Mouse (Mus musculus): ENCODE measurements around the gene Krt88. TPM values are rescaled to one million over a fixed set of nuclear protein-coding genes. Genes with fewer than 3 reads are reported as not detected.

The Krt88 gene
- polyA plus RNA-seq, 1 experiment from 2014 or later, result not detected

- no peak overlapping the region for H3K4me3 ChIP-seq
- no peak overlapping the region for H3K27ac ChIP-seq
- WGBS, result 77% methylated on average over 11 of the region's 11 CpGs
- H3K27me3 ChIP-seq, result no peaks in the 10 kb centered on the region; the same call in 1 of the 2 replicates
- no peaks in the 10 kb centered on the region for H3K9me3 ChIP-seq
- H3K4me2 ChIP-seq, result no peak overlapping the region
- no peak overlapping the region for H3K9ac ChIP-seq
- H3K4me1 ChIP-seq (replicated peaks), result no peaks in the 10 kb centered on the region
- H3K36me3 ChIP-seq, result no peaks in the 10 kb centered on the region
- ATAC-seq (ENCODE audit: low FRiP score), result no peak
Observed at GRCm38 (mm10) chr15:101446572-101446971, 972 bp upstream of the Krt88 start.

DNA sequence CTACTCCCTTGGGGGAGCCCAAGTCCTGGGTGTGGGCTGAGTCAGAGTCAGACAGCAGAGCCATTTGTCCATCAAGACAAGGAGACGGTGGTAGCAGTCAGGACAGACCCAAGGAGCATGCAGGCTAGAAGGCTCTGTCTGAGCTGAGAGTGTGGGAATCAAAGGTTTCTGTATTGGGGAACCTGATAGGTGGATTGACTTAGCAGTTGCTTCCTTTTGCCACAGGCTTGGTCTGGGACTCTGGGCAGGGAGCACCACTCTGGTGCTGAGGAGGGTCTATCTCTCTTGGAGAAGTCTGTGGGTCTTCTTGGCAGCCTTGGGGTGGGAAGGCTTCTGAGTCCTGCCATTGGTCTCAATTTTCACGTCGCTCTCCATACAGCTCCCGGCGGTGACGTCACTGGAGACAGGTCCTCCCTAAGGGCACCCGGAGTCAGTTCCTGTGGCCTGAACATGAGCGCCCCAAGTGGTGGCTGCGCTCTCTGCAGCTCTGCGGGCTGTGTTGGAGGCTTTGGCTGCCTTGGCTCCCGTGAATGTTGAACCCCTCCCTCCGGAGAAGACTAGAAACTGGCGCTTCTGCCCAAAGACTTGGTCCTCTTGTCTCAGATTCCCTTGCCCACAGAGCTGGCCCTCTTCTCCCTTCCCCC lies 5.7 kb downstream of the Krt88 start:
- H3K4me2 ChIP-seq, result peak overlapping the region; percentile 26; the same call in 1 of the 2 replicates
- no peaks in the 10 kb centered on the region for H3K9me3 ChIP-seq
- 6% methylated on average over 13 of the region's 13 CpGs for WGBS
- H3K27me3 ChIP-seq, result peaks cover 3% of the 10 kb centered on the region; the same call in 1 of the 2 replicates
- H3K36me3 ChIP-seq, result no peaks in the 10 kb centered on the region
- H3K9ac ChIP-seq, result no peak overlapping the region
- peaks cover 5% of the 10 kb centered on the region; the same call in 1 of the 2 replicates for H3K4me1 ChIP-seq (replicated peaks)
- H3K27ac ChIP-seq, result no peak overlapping the region
- no peak for ATAC-seq (ENCODE audit: low FRiP score)
- no peak overlapping the region for H3K4me3 ChIP-seq

- no peak for ATAC-seq (ENCODE audit: low FRiP score)
- no peaks in the 10 kb centered on the region for H3K9me3 ChIP-seq
- no peak overlapping the region for H3K9ac ChIP-seq
- peaks cover 17% of the 10 kb centered on the region for H3K4me1 ChIP-seq (replicated peaks)
- no peak overlapping the region for H3K4me3 ChIP-seq
- H3K27ac ChIP-seq, result no peak overlapping the region
- no peak overlapping the region for H3K4me2 ChIP-seq
- H3K36me3 ChIP-seq, result no peaks in the 10 kb centered on the region
- 88% methylated on average over 8 of the region's 8 CpGs for WGBS
- H3K27me3 ChIP-seq, result peaks cover 7% of the 10 kb centered on the region; the same call in 1 of the 2 replicates
Observed at GRCm38 (mm10) chr15:101454774-101455173, 7.2 kb downstream of the Krt88 start.

DNA sequence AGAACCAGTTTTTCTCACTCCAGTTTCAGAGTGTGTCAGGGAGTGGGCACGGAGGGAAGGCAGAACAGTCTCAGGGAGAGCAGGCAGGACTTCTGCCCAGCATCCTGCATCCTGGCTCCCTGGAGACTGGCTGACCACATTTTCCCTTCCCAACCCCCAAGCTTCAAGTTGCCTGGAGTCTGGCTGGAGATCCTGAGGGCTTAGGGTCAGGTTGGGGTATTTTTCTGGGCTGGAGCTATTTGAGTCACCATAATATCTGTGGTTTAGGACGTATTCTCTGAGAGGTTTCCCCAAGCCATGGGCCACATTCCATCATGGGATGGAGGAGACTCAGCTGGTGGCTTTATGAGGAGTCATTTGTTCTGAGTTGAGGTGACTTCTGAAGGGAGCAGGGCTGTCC lies 7.7 kb downstream of the Krt88 start:
- no peaks in the 10 kb centered on the region for H3K36me3 ChIP-seq
- H3K4me1 ChIP-seq (replicated peaks), result peaks cover 17% of the 10 kb centered on the region
- no peak for ATAC-seq (ENCODE audit: low FRiP score)
- no peak overlapping the region for H3K9ac ChIP-seq
- H3K27me3 ChIP-seq, result peaks cover 7% of the 10 kb centered on the region; the same call in 1 of the 2 replicates
- no peak overlapping the region for H3K4me3 ChIP-seq
- H3K9me3 ChIP-seq, result no peaks in the 10 kb centered on the region
- H3K4me2 ChIP-seq, result no peak overlapping the region
- H3K27ac ChIP-seq, result no peak overlapping the region
- WGBS, result 94% methylated on average over 2 of the region's 2 CpGs

DNA sequence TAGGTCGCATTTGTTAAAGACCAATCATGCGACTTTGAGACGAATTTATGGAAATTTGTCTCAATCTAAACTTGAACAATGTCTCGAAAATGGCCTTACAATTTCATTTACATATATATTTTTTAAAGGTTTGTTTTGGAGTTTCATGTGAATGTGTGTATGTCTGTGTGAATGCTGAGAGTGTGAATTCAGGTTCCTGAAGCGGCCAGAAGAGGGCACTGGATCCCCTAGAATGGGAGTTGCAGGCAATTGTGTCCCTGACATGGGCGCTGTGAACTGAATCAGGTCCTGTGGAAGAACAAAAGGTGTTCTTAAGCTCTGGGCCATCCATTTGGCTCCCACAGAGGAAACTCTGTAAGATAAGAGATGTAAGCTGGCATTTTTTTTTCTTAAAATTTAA lies 8.3 kb downstream of the Krt88 start:
- H3K36me3 ChIP-seq, result no peaks in the 10 kb centered on the region
- no peak overlapping the region for H3K9ac ChIP-seq
- H3K4me3 ChIP-seq, result no peak overlapping the region
- H3K9me3 ChIP-seq, result no peaks in the 10 kb centered on the region
- H3K4me2 ChIP-seq, result no peak overlapping the region
- H3K27me3 ChIP-seq, result peaks cover 7% of the 10 kb centered on the region; the same call in 1 of the 2 replicates
- 89% methylated on average over 6 of the region's 6 CpGs for WGBS
- H3K4me1 ChIP-seq (replicated peaks), result peaks cover 17% of the 10 kb centered on the region
- H3K27ac ChIP-seq, result no peak overlapping the region
- ATAC-seq (ENCODE audit: low FRiP score), result no peak

DNA sequence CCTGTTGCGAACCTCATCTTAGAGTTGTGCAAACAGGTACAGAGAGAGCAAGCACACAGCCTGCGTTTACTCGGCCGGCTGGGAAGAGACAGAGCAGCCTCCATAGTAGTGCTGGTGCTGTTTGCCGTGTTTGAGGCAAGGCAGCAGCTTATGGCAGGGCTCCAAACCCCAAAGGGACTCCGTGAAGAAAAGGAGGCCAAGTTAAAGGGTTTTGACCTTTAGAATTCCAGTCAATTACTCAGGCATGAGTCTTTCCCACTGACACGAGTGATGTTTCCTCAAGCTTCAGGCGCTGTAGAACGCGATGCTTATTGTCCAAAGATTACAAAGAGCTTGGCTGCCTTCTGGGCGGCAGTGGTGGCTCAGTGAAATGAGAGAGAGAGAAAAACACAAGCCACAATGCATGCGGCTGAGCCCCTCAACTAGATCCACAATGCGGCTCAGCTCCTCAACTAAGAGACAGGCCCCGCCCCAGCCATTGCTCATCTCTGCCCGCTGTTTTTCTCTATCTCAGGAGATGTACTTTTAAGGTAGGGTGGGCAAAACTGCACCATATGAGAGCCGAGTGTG lies 10.9 kb downstream of the Krt88 start:
- Histone ChIP-seq H3K9ac (no peak overlapping the region), H3K27ac (no peak overlapping the region)
- WGBS, result 42% methylated on average over 16 of the region's 16 CpGs

DNA sequence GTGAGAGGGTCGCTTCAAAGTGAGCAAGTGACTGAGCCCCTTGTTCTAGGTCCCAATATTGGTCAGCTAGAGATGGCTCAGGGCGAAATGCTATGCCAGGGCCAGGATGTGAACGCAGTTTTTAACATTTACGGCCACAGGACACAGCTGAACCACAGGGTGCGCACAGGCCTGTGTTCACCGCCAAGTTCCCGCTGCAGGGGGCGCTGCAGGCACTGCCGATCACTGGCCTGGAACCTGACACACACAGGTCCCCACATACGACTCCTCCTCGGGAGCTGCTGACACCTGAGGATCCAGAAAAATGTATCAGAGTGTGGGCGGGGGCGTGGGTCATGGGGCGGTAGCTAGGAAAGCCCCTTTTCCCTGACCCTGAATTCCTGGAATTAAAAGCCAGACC lies 11.7 kb downstream of the Krt88 start:
- no peak overlapping the region for H3K9ac ChIP-seq
- no peak overlapping the region for H3K27ac ChIP-seq
- no peaks in the 10 kb centered on the region for H3K36me3 ChIP-seq
- peaks cover 13% of the 10 kb centered on the region for H3K4me1 ChIP-seq (replicated peaks)
- 0 out of 2 replicates have a peak, but pooled peaks cover 4% of the 10 kb centered on the region for H3K27me3 ChIP-seq
- no peaks in the 10 kb centered on the region for H3K9me3 ChIP-seq
- no peak for ATAC-seq (ENCODE audit: low FRiP score)
- WGBS, result 86% methylated on average over 14 of the region's 14 CpGs
- no peak overlapping the region for H3K4me3 ChIP-seq
- H3K4me2 ChIP-seq, result no peak overlapping the region

More for the DNA sequence above, 10.9 kb downstream of the Krt88 start:
- no peak for ATAC-seq (ENCODE audit: low FRiP score)
- no peaks in the 10 kb centered on the region for H3K9me3 ChIP-seq
- no peak overlapping the region for H3K4me3 ChIP-seq
- 0 out of 2 replicates have a peak overlapping the region, but pooled peaks have one; percentile 2 for H3K4me2 ChIP-seq
- H3K4me1 ChIP-seq (replicated peaks), result peaks cover 13% of the 10 kb centered on the region
- H3K27me3 ChIP-seq, result 0 out of 2 replicates have a peak, but pooled peaks cover 4% of the 10 kb centered on the region
- H3K36me3 ChIP-seq, result no peaks in the 10 kb centered on the region

DNA sequence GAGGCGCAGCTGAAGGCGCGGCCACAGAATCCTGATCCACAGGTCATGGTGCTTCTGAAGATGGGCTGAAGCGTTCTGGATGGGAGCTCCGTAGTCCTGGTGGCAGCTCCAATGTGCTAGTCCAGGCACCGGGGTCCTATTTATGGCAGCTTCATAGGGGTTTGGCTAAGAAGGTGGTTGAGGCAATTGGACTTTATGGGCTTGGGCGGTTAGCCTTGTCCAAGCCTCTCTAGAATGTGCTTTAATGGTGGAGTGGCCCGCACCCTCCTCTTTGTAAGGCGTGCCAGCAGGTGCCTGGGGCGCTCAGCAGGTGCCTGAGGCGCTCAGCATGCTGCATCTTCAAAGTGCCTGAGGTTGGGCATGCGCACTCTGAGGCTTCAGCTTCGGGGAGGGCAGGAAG lies 16.1 kb downstream of the Krt88 start, which contains the start of gene Krt81:
TSS of gene Krt81 (minus strand) at position 101 of the 400 bp plus-strand sequence.
- Histone ChIP-seq H3K9me3 (no peaks in the 10 kb centered on the region), H3K4me2 (no peak within 1 kb of the TSS), H3K4me3 (no peak within 1 kb of the TSS), H3K9ac (no peak within 1 kb of the TSS), H3K27ac (no peak within 1 kb of the TSS), H3K27me3 (0 out of 2 replicates have a peak, but pooled peaks cover 4% of the 10 kb centered on the region), H3K4me1 (replicated peaks) (peaks cover 7% of the 10 kb centered on the region), H3K36me3 (no peaks in the 10 kb centered on the region)
- 88% methylated on average over 13 of the region's 13 CpGs for WGBS
- ATAC-seq (ENCODE audit: low FRiP score), result no peak

DNA sequence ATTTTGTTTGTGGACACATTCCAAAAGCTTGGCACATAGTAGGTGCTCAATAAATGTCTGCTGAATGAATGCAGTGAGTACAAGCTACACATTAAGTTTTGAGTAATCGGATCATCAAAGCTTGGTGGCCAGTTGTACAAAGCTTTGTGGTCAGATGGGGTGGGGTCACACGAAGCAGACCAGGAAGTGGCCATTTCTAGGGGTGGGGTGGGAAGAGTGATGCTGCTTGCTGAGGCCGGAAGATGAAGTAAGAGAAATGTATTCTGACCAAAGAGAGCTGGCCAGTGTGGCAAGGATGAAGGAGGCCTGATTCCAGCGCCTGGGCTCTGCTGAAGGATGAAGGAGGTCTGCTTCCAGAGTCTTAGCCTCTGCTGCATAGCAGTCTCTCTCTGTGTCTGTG lies 21.5 kb downstream of the Krt88 start:
- Histone ChIP-seq H3K4me1 (replicated peaks) (no peaks in the 10 kb centered on the region), H3K27me3 (no peaks in the 10 kb centered on the region), H3K4me2 (no peak overlapping the region), H3K36me3 (no peaks in the 10 kb centered on the region), H3K9me3 (no peaks in the 10 kb centered on the region), H3K9ac (no peak overlapping the region), H3K27ac (no peak overlapping the region), H3K4me3 (no peak overlapping the region)
- ATAC-seq (ENCODE audit: low FRiP score), result no peak
- 82% methylated on average over 4 of the region's 4 CpGs for WGBS

GRCm38 (mm10) chr15:101472952-101473528 lies 25.5 kb downstream of the Krt88 start, which contains the start of gene Krt86:
Krt86 (plus strand) TSS chr15:101473478.
- 42% methylated on average over 10 of the region's 10 CpGs for WGBS
- no peak for ATAC-seq (ENCODE audit: low FRiP score)
- Histone ChIP-seq H3K4me3 (no peak within 1 kb of the TSS), H3K9me3 (no peaks in the 10 kb centered on the region), H3K4me2 (no peak within 1 kb of the TSS), H3K27ac (no peak within 1 kb of the TSS), H3K9ac (no peak within 1 kb of the TSS), H3K36me3 (no peaks in the 10 kb centered on the region), H3K4me1 (replicated peaks) (no peaks in the 10 kb centered on the region), H3K27me3 (0 out of 2 replicates have a peak, but pooled peaks cover 7% of the 10 kb centered on the region)

DNA sequence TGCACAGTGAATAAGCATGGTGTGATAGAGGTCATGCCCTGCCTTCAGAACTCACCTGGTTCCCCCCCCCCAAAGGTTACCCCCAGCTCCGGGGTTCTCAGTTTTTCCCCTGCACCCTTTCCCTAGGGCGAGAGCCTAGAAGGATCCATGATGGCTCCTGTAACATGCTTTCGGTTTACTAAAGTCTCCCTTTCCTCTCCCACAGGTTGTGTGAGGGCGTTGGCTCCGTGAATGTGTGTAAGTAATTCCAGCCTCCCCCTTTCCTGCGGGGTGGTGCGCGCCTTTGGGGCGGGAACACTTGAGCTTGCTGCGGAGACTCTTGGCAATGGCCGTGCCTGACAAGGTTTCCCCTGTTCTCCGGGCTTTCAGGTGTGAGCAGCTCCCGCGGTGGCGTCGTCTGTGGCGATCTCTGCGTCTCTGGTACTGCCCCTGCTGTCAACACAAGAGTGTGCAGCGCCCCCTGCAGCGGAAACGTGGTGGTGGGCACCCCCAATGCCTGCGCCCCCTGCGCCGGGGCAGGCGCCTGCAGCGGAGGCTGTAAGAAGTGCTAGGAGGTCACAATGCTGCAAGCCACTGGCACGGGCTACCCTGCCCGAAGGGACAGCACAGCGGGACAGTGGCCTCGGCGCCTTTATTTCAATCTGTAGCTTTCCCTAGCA lies 31.6 kb downstream of the Krt88 start:
- H3K9me3 ChIP-seq, result no peaks in the 10 kb centered on the region
- no peak overlapping the region for H3K27ac ChIP-seq
- no peak for ATAC-seq (ENCODE audit: low FRiP score)
- H3K36me3 ChIP-seq, result no peaks in the 10 kb centered on the region
- peak overlapping the region; percentile 67 for H3K4me2 ChIP-seq
- H3K9ac ChIP-seq, result peak overlapping the region; percentile 63
- H3K27me3 ChIP-seq, result 0 out of 2 replicates have a peak, but pooled peaks cover 12% of the 10 kb centered on the region
- WGBS, result 13% methylated on average over 31 of the region's 31 CpGs
- peak overlapping the region; percentile 31 for H3K4me3 ChIP-seq
- peaks cover 13% of the 10 kb centered on the region for H3K4me1 ChIP-seq (replicated peaks)

DNA sequence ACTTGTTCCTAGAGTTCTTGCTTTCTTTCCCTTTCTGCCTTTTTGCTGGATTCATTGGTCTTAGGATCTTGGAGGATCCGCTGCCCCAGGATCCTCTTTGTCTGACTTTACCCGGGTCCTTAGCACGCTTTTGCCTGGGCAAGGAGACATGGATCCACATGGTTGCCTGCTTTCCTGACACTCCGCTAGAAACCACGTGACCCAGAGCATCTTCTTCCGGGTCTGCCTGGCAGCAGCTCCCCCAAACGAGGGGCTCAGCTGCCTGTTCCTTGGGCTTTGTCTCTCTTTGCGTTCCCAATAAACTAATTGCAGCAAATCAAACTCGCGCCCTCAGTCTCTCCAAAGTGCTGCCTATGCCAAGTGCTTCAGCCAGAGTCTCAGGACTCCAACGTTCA lies 32.1 kb downstream of the Krt88 start:
- peak overlapping the region; percentile 31 for H3K4me3 ChIP-seq
- no peaks in the 10 kb centered on the region for H3K9me3 ChIP-seq
- H3K4me1 ChIP-seq (replicated peaks), result peaks cover 13% of the 10 kb centered on the region
- 0 out of 2 replicates have a peak, but pooled peaks cover 12% of the 10 kb centered on the region for H3K27me3 ChIP-seq
- ATAC-seq (ENCODE audit: low FRiP score), result no peak
- 30% methylated on average over 11 of the region's 11 CpGs for WGBS
- H3K9ac ChIP-seq, result peak overlapping the region; percentile 63
- no peak overlapping the region for H3K27ac ChIP-seq
- H3K36me3 ChIP-seq, result no peaks in the 10 kb centered on the region
- H3K4me2 ChIP-seq, result peak overlapping the region; percentile 67
